Mouse (Mus musculus) ES-E14 (cell line): Measurements from ENCODE around the gene Ikzf4.

ENCODE experiments used
- CHD2 ChIP-seq: IDR thresholded peaks from 2 replicates; pipeline ENCODE4 v1.6.1; 2014; ENCODE audit warnings: mild to moderate bottlenecking, low read depth, low read length, inconsistent platforms
- HCFC1 ChIP-seq: IDR thresholded peaks from 2 replicates; pipeline ENCODE4 v1.6.1; 2012; ENCODE audit warnings: low read length, inconsistent platforms, borderline replicate concordance; ENCODE audit not compliant: insufficient read depth
- ZC3H11A ChIP-seq: IDR thresholded peaks from 2 replicates; pipeline ENCODE4 v1.6.1; 2012; ENCODE audit warnings: low read depth, mild to moderate bottlenecking, inconsistent platforms, low read length, borderline replicate concordance

DNA sequence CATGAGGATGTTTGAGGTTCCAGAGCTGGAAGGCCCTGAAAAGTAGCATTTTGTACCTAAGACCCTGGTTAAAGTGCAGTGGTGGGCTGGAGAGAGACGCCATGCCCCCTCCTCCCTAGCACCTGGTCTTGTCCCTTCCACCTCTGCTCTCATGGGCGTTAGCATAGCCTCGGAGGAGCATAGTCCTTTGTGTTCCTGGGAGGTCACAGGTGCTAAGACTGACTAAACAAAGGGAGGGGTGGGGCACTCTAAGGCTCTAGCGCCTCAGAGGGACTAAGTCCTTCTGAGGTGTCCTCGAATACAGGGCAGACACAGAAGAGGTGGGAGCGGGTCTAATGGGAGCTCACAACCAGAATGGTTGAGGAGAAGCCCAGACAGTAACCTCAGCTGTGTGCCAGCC lies 14.2 kb downstream of the Ikzf4 start:
- TF ChIP-seq CHD2 = no peak
- no peak for TF ChIP-seq HCFC1
- no peak for TF ChIP-seq ZC3H11A
